Mouse (Mus musculus): ENCODE results near the gene Cks2.

GRCm38 (mm10) chr13:51616417-51617044 is 28.5 kb upstream of the Cks2 start:
- no peak for TF ChIP-seq CTCF (IDR thresholded peaks at IDR 0.05; ENCODE audit: low read depth)
- no peak for TF ChIP-seq EP300 (IDR thresholded peaks at IDR 0.05; ENCODE audit: low read depth)

Data from liver, postnatal 0 days (tissue).